Mouse (Mus musculus) brain, adult 10 weeks (tissue): ENCODE data around the gene Mllt6. TPM values are rescaled to one million over a fixed set of nuclear protein-coding genes. Genes with fewer than 3 reads are reported as not detected.

ENCODE experiments used
- polyA plus RNA-seq: library from polyadenylated mRNA; stranded (reverse); fragments of 350-450 nt; fragmentation: Illumina TruSeq; extraction: RNeasy Lipid Tissue Mini Kit (QIAGEN cat#74804); gene quantifications from one replicate; pipeline ENCODE4 v1.2.3, GENCODE M21; 2015; ENCODE audit warnings: low read depth, low replicate concordance

Gene Mllt6
- 50.7 TPM for polyA plus RNA-seq

DNA sequence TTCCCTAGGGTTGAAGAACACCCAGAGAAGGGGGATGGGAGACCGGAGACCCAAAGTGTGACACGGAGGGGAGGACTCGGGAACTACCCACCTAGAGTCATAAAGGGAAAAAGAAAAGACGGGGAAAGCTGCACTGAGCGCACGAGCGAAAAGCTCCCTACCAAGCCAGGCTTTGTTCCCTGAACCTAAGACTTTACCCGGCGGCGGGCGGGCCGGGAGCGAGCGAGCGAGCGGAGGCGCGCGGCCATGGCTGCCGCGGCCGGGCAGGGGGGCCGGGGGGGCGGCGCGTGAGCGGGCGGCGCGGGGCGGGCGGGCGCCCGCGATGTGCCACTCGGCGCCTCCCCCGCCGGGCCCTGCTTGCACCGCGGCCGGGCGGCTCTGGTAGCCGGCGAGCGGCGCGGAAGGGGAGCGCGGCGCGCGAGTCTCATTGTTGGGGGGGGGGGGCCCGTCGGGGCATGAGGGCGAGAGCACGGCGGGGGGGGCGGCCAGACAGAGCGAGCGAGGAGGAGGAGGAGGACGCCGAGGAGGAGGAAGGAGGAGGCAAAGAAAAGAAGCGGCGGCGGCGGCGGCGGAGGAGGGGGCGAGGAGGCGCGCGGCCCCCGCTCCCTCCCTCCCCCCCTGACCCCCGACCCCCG, at the start of gene Mllt6:
Gene Mllt6 (plus strand): TSS at position 522 of the 635 bp plus-strand sequence.

DNA sequence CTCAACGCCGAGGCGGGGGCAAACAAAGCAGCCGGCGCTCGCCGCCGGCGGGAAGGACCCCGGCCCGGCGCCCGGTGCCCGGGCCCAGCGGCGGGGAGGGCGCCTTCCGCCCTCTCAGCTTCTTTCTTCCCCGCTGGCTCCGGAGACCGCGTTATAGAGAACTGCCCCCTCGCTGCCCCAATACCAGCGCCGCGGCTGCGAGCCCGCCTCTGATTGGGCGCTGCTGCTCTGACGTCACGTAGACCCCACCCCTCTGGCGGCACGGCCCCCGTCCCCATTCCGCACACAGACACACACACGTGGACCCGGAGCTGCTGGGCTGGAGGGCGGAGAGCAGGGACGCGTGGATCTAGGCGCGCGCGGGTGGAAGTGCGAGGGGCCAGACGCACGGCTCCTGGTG, 33.6 kb upstream of the Mllt6 start, which contains the start of gene Epop:
Gene Epop (minus strand): TSS at position 127 of the 400 bp plus-strand sequence.

DNA sequence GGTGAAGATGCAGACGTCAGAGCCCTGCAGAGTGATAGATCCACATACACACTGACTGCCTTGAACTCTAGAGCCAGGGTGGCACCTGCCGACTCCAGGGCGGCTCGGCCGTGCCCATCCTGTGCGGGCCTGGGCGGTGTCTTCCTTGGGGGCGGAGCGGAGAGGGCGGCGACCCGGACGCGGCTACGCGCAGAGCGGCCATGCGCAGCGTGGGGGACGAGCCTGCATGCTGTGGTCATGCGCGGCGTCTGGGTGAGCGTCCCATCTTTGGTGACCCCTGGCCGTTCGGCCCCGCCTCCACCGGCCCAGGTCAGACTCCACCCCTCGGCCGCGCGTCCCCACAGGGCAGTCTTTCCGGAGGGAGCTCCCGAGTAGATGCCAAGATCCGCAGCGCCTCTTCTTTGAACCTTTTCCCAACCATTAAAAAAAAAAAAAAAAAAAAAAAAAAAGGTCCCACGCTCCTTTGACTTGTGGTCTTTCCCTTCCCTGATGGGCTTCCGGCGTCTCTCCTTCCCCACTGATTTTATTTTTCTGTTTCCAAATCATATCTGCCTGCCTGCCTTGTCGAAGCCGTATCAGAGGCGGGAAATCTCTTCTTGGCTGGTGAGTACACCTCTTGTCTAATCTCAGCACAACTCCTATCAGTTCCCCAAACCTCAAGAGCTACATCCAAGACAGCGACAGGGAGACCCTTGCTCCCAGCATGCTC, 22.6 kb downstream of the Mllt6 start, which contains the start of gene Cisd3:
Gene Cisd3 (plus strand): TSS at position 214 of the 709 bp plus-strand sequence.

DNA sequence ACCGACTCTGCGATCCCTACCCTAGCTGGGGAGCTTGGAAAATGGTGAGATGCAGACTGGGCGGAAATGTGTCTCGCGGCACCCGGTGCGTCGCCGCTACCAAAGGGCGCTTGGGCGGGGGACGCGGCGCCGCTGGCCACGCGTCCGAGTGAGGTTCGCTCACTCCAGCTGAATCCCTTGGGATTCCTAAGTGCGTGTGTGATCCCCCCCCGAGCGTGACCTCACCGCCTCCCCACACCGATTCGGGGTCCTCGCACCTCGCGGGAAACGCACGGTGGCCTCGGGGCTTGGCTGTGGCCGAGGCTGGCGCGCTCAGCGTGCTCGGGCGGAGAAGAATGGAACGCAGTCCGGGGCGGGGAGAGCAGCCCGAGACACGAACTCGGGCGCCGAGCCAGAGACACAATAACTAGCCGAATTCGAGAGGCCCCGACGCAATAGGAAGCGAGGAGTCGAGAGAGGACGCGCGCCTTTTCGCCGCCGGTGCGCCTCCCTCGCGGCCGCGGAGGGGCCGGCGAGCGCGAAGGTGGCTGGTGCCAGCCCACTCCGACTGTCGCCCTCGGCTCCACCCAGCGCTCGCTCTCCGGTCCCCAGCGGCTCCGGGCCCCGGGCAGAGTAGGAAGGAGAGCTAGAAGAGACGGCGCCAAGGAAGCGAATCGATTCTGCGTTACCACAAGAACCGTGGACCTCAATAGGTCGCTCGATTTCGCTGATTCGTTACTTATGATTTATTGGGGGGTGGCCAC, 37.0 kb downstream of the Mllt6 start, which contains the start of gene Pcgf2:
Gene Pcgf2 (minus strand): TSS at position 495 of the 743 bp plus-strand sequence.

DNA sequence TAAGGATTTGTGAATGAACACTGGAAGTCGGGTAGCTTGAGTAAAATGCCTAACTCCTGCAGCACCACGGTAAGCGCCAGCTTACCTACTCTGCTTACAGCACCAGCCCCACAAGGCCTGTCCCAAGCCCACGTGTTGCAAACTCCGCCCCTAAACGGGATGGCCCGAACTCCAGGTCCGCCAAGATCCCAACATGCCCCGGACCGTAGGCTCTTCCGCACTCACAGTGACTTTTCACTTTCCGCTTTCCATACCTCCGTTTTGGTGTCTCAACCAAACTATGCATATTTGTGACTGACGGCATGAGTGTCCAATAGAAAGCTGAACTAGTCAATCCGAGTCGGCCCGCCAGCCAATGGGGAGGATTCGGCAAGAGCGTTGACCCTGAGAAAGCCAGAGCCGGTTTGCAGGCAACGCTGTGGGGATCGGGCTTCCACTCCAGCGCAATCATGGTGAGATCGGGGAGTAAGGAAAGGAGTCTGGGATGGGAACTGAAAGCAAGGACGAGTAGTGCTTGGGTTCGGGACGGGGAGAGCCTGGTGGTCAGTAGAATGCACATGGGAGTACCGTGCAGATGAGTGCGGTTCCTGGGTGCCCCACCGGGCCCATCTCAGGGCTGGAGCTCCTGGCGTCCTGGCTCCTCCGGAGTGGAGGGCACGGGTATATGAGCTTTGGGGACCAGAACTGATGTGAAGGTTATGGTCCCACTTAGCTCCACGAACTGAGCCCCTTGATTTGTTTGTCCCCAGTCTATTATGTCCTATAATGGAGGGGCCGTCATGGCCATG, 40.0 kb downstream of the Mllt6 start, which contains the start of gene Psmb3:
Gene Psmb3 (plus strand): TSS at position 361 of the 788 bp plus-strand sequence.

Other genes starting within 250 kb of the Mllt6 start
- 54.0 TPM for gene Arhgap23, start 247.9 kb upstream of the Mllt6 start, polyA plus RNA-seq
- gene 4933428G20Rik, start 163.1 kb upstream of the Mllt6 start, polyA plus RNA-seq: not detected
- 109 TPM for gene Srcin1, start 87.2 kb upstream of the Mllt6 start, polyA plus RNA-seq
- 46.9 TPM for gene Epop, start 33.7 kb upstream of the Mllt6 start, polyA plus RNA-seq
- 74.5 TPM for gene Cisd3, start 22.4 kb downstream of the Mllt6 start, polyA plus RNA-seq
- gene Pcgf2, start 37.1 kb downstream of the Mllt6 start, polyA plus RNA-seq: 28.3 TPM
- gene Psmb3, start 40.0 kb downstream of the Mllt6 start, polyA plus RNA-seq: 222 TPM
- 77.9 TPM for gene Pip4k2b, start 81.3 kb downstream of the Mllt6 start, polyA plus RNA-seq
- 11.9 TPM for gene Cwc25, start 103.1 kb downstream of the Mllt6 start, polyA plus RNA-seq
- 0.92 TPM for gene 1700001P01Rik, start 112.5 kb downstream of the Mllt6 start, polyA plus RNA-seq
- 513 TPM for gene Rpl23, start 119.0 kb downstream of the Mllt6 start, polyA plus RNA-seq
- 94.8 TPM for gene Lasp1, start 135.6 kb downstream of the Mllt6 start, polyA plus RNA-seq
- 102 TPM for gene B230217C12Rik, start 177.4 kb downstream of the Mllt6 start, polyA plus RNA-seq
- gene Fbxo47, start 220.7 kb downstream of the Mllt6 start, polyA plus RNA-seq: 2.6 TPM